Mouse (Mus musculus): Measurements from ENCODE around the gene Nisch. TPM values are rescaled to one million over a fixed set of nuclear protein-coding genes. Genes with fewer than 3 reads are reported as not detected.

Gene Nisch
- polyA plus RNA-seq, 1 experiment from 2014 or later = 411 TPM

- no peak overlapping the region for H3K4me3 ChIP-seq (ENCODE audit: low read depth, low read length)
- WGBS = 95% methylated on average over 15 of the region's 15 CpGs
- H3K4me1 ChIP-seq (ENCODE audit: insufficient read depth) = no peaks in the 10 kb centered on the region
- peaks cover 69% of the 10 kb centered on the region for H3K36me3 ChIP-seq (ENCODE audit: insufficient read depth)
- no peaks in the 10 kb centered on the region for H3K9me3 ChIP-seq (ENCODE audit: low read depth, low read length)
- no peak for ATAC-seq (ENCODE audit: insufficient read depth)
- no peaks in the 10 kb centered on the region for H3K27me3 ChIP-seq (ENCODE audit: insufficient read depth, low read length)
- H3K27ac ChIP-seq (ENCODE audit: low read depth) = no peak overlapping the region
- no peak for DNase-seq
- TF ChIP-seq CTCF (IDR thresholded peaks at IDR 0.05; ENCODE audit: low read depth) = no peak
- no peak overlapping the region for H3K9ac ChIP-seq
- H3K4me2 ChIP-seq = no peak overlapping the region
These were observed 44.9 kb downstream of the Nisch start for GRCm38 (mm10) chr14:31171821-31172220.

GRCm38 (mm10) chr14:31171386-31171785 is 45.4 kb downstream of the Nisch start:
- H3K4me1 ChIP-seq (ENCODE audit: insufficient read depth) = no peaks in the 10 kb centered on the region
- DNase-seq (no peak), ATAC-seq (ENCODE audit: insufficient read depth) (no peak)
- H3K36me3 ChIP-seq (ENCODE audit: insufficient read depth) = peaks cover 65% of the 10 kb centered on the region
- 92% methylated on average over 11 of the region's 11 CpGs for WGBS
- H3K27ac ChIP-seq (ENCODE audit: low read depth) = no peak overlapping the region
- H3K4me3 ChIP-seq (ENCODE audit: low read depth, low read length) = no peak overlapping the region
- H3K27me3 ChIP-seq (ENCODE audit: insufficient read depth, low read length) = no peaks in the 10 kb centered on the region
- no peak overlapping the region for H3K4me2 ChIP-seq
- TF ChIP-seq CTCF (IDR thresholded peaks at IDR 0.05; ENCODE audit: low read depth) = no peak
- H3K9ac ChIP-seq = no peak overlapping the region
- H3K9me3 ChIP-seq (ENCODE audit: low read depth, low read length) = no peaks in the 10 kb centered on the region

- H3K27ac ChIP-seq (ENCODE audit: low read depth) = no peak overlapping the region
- H3K4me3 ChIP-seq (ENCODE audit: low read depth, low read length) = no peak overlapping the region
- peaks cover 61% of the 10 kb centered on the region for H3K36me3 ChIP-seq (ENCODE audit: insufficient read depth)
- no peak overlapping the region for H3K9ac ChIP-seq
- ATAC-seq (ENCODE audit: insufficient read depth) = no peak
- WGBS = 80% methylated on average over 13 of the region's 13 CpGs
- TF ChIP-seq CTCF (IDR thresholded peaks at IDR 0.05; ENCODE audit: low read depth) = no peak
- no peaks in the 10 kb centered on the region for H3K27me3 ChIP-seq (ENCODE audit: insufficient read depth, low read length)
- H3K9me3 ChIP-seq (ENCODE audit: low read depth, low read length) = no peaks in the 10 kb centered on the region
- H3K4me1 ChIP-seq (ENCODE audit: insufficient read depth) = no peaks in the 10 kb centered on the region
- DNase-seq = no peak
- no peak overlapping the region for H3K4me2 ChIP-seq
These were observed 45.8 kb downstream of the Nisch start for GRCm38 (mm10) chr14:31170963-31171362.

GRCm38 (mm10) chr14:31169508-31169907 is 47.2 kb downstream of the Nisch start:
- TF ChIP-seq CTCF (IDR thresholded peaks at IDR 0.05; ENCODE audit: low read depth) = no peak
- H3K36me3 ChIP-seq (ENCODE audit: insufficient read depth) = peaks cover 46% of the 10 kb centered on the region

GRCm38 (mm10) chr14:31168425-31168824 is 48.3 kb downstream of the Nisch start, which contains the start of gene Stab1:
Gene Stab1 (minus strand): TSS chr14:31168641.
- ATAC-seq (ENCODE audit: insufficient read depth) (peak; percentile 12; the same call in 1 of the 2 replicates), DNase-seq (peak; percentile 65)
- Histone ChIP-seq H3K4me1 (ENCODE audit: insufficient read depth) (0 out of 2 replicates have a peak, but pooled peaks cover 3% of the 10 kb centered on the region), H3K4me2 (peak within 1 kb of the TSS; percentile 52), H3K36me3 (ENCODE audit: insufficient read depth) (peaks cover 35% of the 10 kb centered on the region), H3K27ac (ENCODE audit: low read depth) (peak within 1 kb of the TSS; percentile 58; the same call in 1 of the 2 replicates), H3K27me3 (ENCODE audit: insufficient read depth, low read length) (no peaks in the 10 kb centered on the region), H3K4me3 (ENCODE audit: low read depth, low read length) (peak within 1 kb of the TSS; percentile 23), H3K9ac (peak within 1 kb of the TSS; percentile 40), H3K9me3 (ENCODE audit: low read depth, low read length) (no peaks in the 10 kb centered on the region)
- TF ChIP-seq CTCF (IDR thresholded peaks at IDR 0.05; ENCODE audit: low read depth) = no peak
- 32% methylated on average over 10 of the region's 10 CpGs for WGBS

More at GRCm38 (mm10) chr14:31169508-31169907, 47.2 kb downstream of the Nisch start:
- Histone ChIP-seq H3K4me1 (ENCODE audit: insufficient read depth) (0 out of 2 replicates have a peak, but pooled peaks cover 3% of the 10 kb centered on the region), H3K9me3 (ENCODE audit: low read depth, low read length) (no peaks in the 10 kb centered on the region), H3K4me3 (ENCODE audit: low read depth, low read length) (no peak overlapping the region), H3K9ac (no peak overlapping the region), H3K4me2 (no peak overlapping the region), H3K27ac (ENCODE audit: low read depth) (no peak overlapping the region), H3K27me3 (ENCODE audit: insufficient read depth, low read length) (no peaks in the 10 kb centered on the region)
- DNase-seq = no peak
- WGBS = 63% methylated on average over 6 of the region's 6 CpGs
- ATAC-seq (ENCODE audit: insufficient read depth) = no peak

GRCm38 (mm10) chr14:31166827-31167226 is 49.9 kb downstream of the Nisch start:
- Histone ChIP-seq H3K36me3 (ENCODE audit: insufficient read depth) (peaks cover 19% of the 10 kb centered on the region), H3K27me3 (ENCODE audit: insufficient read depth, low read length) (no peaks in the 10 kb centered on the region), H3K4me1 (ENCODE audit: insufficient read depth) (0 out of 2 replicates have a peak, but pooled peaks cover 3% of the 10 kb centered on the region), H3K27ac (ENCODE audit: low read depth) (no peak overlapping the region), H3K4me3 (ENCODE audit: low read depth, low read length) (peak overlapping the region; percentile 23), H3K9me3 (ENCODE audit: low read depth, low read length) (no peaks in the 10 kb centered on the region), H3K9ac (no peak overlapping the region; the same call in 1 of the 2 replicates), H3K4me2 (peak overlapping the region; percentile 52)
- ATAC-seq (ENCODE audit: insufficient read depth) = no peak
- WGBS = 57% methylated on average over 9 of the region's 9 CpGs
- DNase-seq = no peak
- TF ChIP-seq CTCF (IDR thresholded peaks at IDR 0.05; ENCODE audit: low read depth) = no peak

- Histone ChIP-seq H3K4me2 (peak overlapping the region; percentile 52), H3K27ac (ENCODE audit: low read depth) (no peak overlapping the region)
- WGBS = 33% methylated on average over 10 of the region's 10 CpGs
These were observed 50.6 kb downstream of the Nisch start for GRCm38 (mm10) chr14:31165991-31166630.

More at GRCm38 (mm10) chr14:31165991-31166630, 50.6 kb downstream of the Nisch start:
- Histone ChIP-seq H3K9ac (no peak overlapping the region), H3K4me1 (ENCODE audit: insufficient read depth) (0 out of 2 replicates have a peak, but pooled peaks cover 3% of the 10 kb centered on the region), H3K36me3 (ENCODE audit: insufficient read depth) (peaks cover 12% of the 10 kb centered on the region), H3K4me3 (ENCODE audit: low read depth, low read length) (peak overlapping the region; percentile 23), H3K9me3 (ENCODE audit: low read depth, low read length) (no peaks in the 10 kb centered on the region), H3K27me3 (ENCODE audit: insufficient read depth, low read length) (no peaks in the 10 kb centered on the region)
- ATAC-seq (ENCODE audit: insufficient read depth) (no peak), DNase-seq (no peak)
- TF ChIP-seq CTCF (IDR thresholded peaks at IDR 0.05; ENCODE audit: low read depth) = no peak

Data from lung, embryonic 14.5 days (tissue).